Mouse (Mus musculus): ENCODE measurements around the gene Ndufs1.

- TF ChIP-seq CTCF (IDR thresholded peaks at IDR 0.05; ENCODE audit: extremely low read depth, insufficient read length, insufficient replicate concordance, low read depth, low read length), result no peak
- TF ChIP-seq POLR2A (IDR thresholded peaks at IDR 0.05; ENCODE audit: low read depth, low read length), result no peak
Measured at GRCm38 (mm10) chr1:63113274-63114135, 63.1 kb downstream of the Ndufs1 start.

Measured in small intestine, adult 2 months (tissue).